Mouse (Mus musculus) cerebellum, adult 2 months (tissue): ENCODE results near the gene Glis3. TPM values are rescaled to one million over a fixed set of nuclear protein-coding genes. Genes with fewer than 3 reads are reported as not detected.

Source experiments
- DNase-seq, 2 experiments: peaks; one replicate each; pipeline ENCODE4 v3.0.0; 2021
- H3K27ac ChIP-seq: fragments of 200-500 bp; 2 replicates; pipeline ENCODE4 v1.5.1; 2012; ENCODE audit warnings: low read length, control low read depth, inconsistent platforms; ENCODE audit not compliant: insufficient read depth
- H3K27me3 ChIP-seq: fragments of 200-500 bp; 2 replicates; pipeline ENCODE4 v1.6.1; 2012; ENCODE audit warnings: inconsistent platforms, mild to moderate bottlenecking, low read length, moderate library complexity; ENCODE audit not compliant: control insufficient read depth, insufficient read depth
- H3K4me1 ChIP-seq: fragments of 200-500 bp; 2 replicates; pipeline ENCODE4 v1.6.1; 2011; ENCODE audit warnings: low read length; ENCODE audit not compliant: control insufficient read depth, insufficient read depth
- H3K4me3 ChIP-seq: fragments of 200-500 bp; replicated peaks from 2 replicates; pipeline ENCODE3; 2011; ENCODE audit warnings: mild to moderate bottlenecking, low read depth, low read length, control low read depth; ENCODE audit not compliant: insufficient read depth
- CTCF ChIP-seq: fragments of 200-500 bp; IDR thresholded peaks from 2 replicates; pipeline ENCODE4 v1.5.1; 2011; ENCODE audit warnings: low read depth, mild to moderate bottlenecking, control low read depth, low read length, moderate library complexity, borderline replicate concordance; ENCODE audit not compliant: insufficient read depth
- POLR2A ChIP-seq: fragments of 200-500 bp; IDR thresholded peaks from 2 replicates; pipeline ENCODE4 v1.6.1; 2011; ENCODE audit warnings: low read length, control low read depth, borderline replicate concordance; ENCODE audit not compliant: insufficient read depth
- WGBS: fragments of 180-500 bp; shearing (Covaris S2); methylation state at CpG from one replicate; pipeline ENCODE4 v1.1.7; 2018; 5-methylcytosine and 5-hydroxymethylcytosine counted together
- polyA plus RNA-seq: library from polyadenylated mRNA; depleted of rRNA; stranded (reverse); fragments of >200 nt; gene quantifications from 2 replicates; pipeline ENCODE4 v1.2.3, GENCODE M21; 2012

The Glis3 gene
- polyA plus RNA-seq, 1 experiment: 0.59 TPM

DNA sequence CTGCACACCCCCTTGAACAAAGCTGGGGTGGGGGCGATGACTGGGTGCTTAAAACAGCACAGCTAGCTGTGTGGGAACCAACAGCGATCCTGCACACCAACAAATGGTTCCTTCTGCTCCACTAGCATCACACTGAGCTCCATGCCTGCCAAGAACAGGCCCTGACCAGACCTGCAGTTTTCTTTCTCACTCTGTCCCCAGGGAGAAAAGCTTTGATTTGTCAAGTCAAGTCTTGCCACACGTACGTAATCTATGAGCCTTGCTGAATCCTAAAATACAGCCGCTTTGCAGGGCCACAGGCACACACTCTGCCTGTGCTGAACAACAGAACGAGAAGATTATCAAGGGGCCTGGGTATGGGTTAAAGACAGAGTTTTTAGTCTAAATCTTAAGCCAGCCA lies 71.6 kb downstream of the Glis3 start:
- DNase-seq: no peak
- Histone ChIP-seq H3K4me1 (no peaks in the 10 kb centered on the region), H3K27ac (no peak overlapping the region), H3K4me3 (no peak overlapping the region), H3K27me3 (no peaks in the 10 kb centered on the region)
- WGBS: 27% methylated on average over 6 of the region's 6 CpGs
- TF ChIP-seq CTCF (no peak), POLR2A (no peak)

DNA sequence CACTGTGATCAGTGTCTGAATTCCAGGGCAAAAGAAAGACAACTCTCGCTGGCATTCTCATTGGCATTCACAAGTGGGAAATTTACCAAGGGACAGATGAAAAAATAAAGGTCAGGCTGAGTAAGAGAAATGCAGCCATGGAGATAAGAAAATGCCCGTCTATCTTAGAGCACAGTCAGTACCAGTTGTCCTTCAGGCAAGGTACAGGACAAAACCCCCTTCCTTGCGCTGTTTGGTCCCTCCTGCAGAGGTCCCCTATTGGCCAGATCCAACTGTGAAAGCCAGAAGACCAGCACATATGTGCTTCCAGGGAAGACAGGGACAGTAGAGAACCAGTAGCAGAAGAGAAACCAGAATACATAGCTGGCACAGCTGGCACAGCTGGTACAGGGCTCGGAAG lies 79.0 kb downstream of the Glis3 start:
- DNase-seq: no peak
- Histone ChIP-seq H3K4me3 (no peak overlapping the region), H3K27ac (no peak overlapping the region), H3K27me3 (no peaks in the 10 kb centered on the region), H3K4me1 (no peaks in the 10 kb centered on the region)
- TF ChIP-seq CTCF: no peak
- TF ChIP-seq POLR2A: no peak
- 77% methylated on average over 4 of the region's 4 CpGs for WGBS

DNA sequence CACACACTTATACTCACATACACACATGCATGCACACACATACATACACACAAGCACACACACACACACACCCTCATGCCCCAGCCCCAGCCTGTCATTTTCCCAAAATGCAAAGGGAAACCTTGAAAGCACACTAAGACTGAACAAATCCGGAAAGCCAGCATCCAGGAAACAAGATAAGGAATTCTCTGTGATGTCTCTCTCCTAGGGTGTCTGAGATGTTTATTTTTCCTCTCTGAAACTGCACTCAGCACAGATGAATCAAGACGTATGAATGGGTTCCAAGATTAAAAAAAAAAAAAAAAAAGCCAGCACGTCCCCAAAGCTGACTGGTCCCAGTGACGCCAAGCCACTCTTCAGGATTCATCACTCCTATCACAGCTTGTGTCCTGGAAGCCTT lies 85.7 kb downstream of the Glis3 start:
- no peaks in the 10 kb centered on the region for H3K4me1 ChIP-seq
- no peak for TF ChIP-seq CTCF
- TF ChIP-seq POLR2A: no peak
- H3K27me3 ChIP-seq: no peaks in the 10 kb centered on the region
- H3K4me3 ChIP-seq: no peak overlapping the region
- 21% methylated on average over 4 of the region's 4 CpGs for WGBS
- H3K27ac ChIP-seq: no peak overlapping the region
- no peak for DNase-seq

DNA sequence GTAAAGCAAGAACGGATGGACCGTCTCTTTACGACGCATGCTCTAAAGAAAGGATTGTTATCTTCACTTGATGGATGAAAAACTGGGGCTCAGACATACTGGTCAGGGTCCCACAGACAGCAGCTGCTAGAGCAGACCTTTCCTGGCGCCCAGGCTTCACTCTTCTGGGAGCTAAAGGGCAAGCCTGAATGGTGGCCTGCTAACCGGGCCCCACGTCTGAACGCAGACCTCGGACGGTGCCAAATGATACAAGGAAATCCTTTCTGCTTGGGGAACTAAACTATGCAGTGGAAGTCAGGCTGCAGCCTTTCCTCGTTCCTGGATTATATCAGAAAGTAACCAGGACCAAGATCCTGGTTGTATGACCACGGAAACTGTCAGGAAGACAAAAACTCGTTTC lies 86.9 kb downstream of the Glis3 start:
- TF ChIP-seq CTCF (no peak), POLR2A (no peak)
- Histone ChIP-seq H3K4me1 (no peaks in the 10 kb centered on the region), H3K4me3 (no peak overlapping the region), H3K27me3 (no peaks in the 10 kb centered on the region), H3K27ac (no peak overlapping the region)
- no peak for DNase-seq
- 75% methylated on average over 13 of the region's 13 CpGs for WGBS

DNA sequence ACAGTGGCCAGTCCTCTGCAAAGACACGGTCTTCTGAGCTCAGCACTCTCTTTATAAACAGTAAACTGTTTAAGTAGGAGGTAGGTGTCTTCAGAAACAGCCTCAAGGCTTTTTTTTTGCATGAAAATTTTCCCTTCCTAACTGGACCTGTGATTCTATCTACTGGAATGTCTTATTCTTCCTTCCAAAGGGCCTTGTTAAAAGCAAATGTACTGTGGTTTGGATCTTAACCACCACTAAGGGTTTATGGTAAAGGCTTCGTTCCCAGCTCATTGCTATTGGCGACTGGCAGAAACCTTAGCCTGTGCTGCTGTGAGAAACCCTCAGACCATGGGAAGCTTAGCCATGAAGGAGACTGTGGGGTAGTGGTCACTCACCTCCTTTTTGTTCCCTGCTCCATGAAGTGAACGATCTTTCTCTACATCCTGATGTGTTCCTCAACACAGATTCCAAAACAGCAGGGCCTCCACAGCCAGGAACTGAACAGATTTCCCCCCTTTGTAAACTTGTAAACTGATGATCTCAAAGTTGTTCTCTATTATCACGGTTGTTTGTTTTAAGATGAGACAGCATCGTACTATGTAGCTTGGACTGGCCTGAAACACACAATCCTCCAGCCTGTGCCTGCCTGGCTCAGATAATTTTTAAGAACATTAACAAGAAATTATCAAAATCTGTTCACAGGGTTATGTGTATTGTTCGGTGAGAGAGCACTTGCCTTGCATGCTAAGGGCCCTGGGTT lies 88.0 kb downstream of the Glis3 start:
- Histone ChIP-seq H3K27me3 (no peaks in the 10 kb centered on the region), H3K4me3 (no peak overlapping the region), H3K4me1 (no peaks in the 10 kb centered on the region), H3K27ac (no peak overlapping the region)
- 82% methylated on average over 7 of the region's 7 CpGs for WGBS
- TF ChIP-seq CTCF: no peak
- no peak for TF ChIP-seq POLR2A
- DNase-seq: no peak

DNA sequence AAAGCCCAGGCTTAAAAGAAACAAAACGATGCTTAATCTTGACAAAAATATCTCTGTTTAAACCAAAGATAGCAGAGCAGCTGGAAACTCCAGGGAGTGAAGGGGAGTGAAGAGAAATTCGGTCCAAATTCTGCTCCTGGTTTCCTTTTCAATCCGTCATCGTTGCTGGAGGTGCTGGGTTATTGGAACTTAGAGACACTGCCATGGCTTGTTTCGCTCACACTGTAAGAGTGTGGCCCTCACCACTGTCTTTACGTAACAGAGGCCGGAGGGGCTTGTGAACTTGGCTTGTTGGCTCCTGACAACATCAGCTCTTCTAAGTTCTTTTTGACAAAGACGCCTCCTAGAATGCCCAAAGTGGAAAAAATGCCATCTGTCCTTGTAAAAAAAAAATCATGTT lies 99.4 kb downstream of the Glis3 start:
- H3K4me3 ChIP-seq: no peak overlapping the region
- no peaks in the 10 kb centered on the region for H3K4me1 ChIP-seq
- no peak overlapping the region for H3K27ac ChIP-seq
- 47% methylated on average over 8 of the region's 8 CpGs for WGBS
- no peaks in the 10 kb centered on the region for H3K27me3 ChIP-seq
- DNase-seq: no peak
- TF ChIP-seq CTCF (no peak), POLR2A (no peak)

DNA sequence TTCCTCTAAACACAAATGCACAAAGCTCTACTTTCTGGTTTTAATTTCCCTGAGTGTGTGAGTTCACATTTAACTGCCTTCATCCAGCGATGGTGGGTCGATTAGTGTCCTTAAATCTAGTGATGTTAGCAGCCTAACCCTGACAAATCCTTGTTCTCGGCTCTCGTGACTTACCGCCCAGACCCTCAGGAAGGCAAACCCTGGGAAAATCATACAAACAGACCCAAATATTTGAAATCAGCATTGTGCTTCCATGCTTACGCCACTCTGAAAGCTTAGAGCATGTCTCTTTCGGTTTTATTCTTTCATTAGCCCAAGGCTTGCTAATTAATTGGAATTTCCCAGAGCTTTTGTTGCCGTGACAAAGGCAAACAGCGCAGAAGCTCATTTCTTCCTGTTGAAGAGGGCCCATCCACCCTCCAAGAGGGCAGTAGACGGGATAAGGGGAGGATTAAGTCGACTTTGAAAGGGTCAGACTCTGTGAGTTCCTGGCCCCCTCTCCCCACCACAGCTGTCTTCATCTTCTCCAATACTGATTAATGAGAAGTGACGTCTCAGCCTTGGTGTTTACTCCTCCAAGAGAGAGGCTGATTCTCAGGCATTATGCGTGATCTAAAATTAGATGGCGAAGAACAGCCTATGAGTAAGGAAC lies 100.0 kb downstream of the Glis3 start:
- Histone ChIP-seq H3K4me1 (no peaks in the 10 kb centered on the region), H3K27me3 (no peaks in the 10 kb centered on the region), H3K27ac (no peak overlapping the region), H3K4me3 (no peak overlapping the region)
- no peak for DNase-seq
- 53% methylated on average over 14 of the region's 14 CpGs for WGBS
- no peak for TF ChIP-seq CTCF
- TF ChIP-seq POLR2A: no peak

DNA sequence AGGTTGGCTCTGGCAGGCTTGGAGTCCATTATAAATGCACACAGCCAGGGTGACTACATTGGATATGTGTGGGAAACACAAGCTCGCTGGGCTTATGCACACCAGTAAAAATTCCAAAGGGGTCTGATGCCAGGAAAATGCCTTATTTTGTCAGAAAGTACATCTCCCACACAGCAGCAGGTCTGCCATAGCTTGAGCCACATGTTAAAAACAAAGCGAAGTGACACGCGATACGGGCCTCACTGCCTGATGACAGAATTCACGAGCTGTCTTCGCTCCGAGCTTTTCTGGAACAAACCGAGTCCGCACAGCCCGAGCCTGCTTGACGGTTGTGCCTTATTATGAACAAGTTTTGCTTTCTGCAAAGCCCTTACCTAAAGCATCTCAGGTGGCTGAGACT lies 102.9 kb downstream of the Glis3 start:
- Histone ChIP-seq H3K4me1 (no peaks in the 10 kb centered on the region), H3K27me3 (no peaks in the 10 kb centered on the region), H3K4me3 (no peak overlapping the region), H3K27ac (no peak overlapping the region)
- TF ChIP-seq POLR2A (no peak), CTCF (no peak)
- DNase-seq: no peak
- WGBS: 79% methylated on average over 12 of the region's 12 CpGs
